Mouse (Mus musculus): Measurements from ENCODE around the gene Eps15.

- TF ChIP-seq CTCF (IDR thresholded peaks at IDR 0.05; ENCODE audit: low read depth, low read length), result no peak
- no peak for TF ChIP-seq POLR2AphosphoS5 (IDR thresholded peaks at IDR 0.05; ENCODE audit: insufficient replicate concordance, low read depth, low read length)
Measured at GRCm38 (mm10) chr4:109382457-109382856, 102.4 kb downstream of the Eps15 start.

Measured in G1E (cell line).